Comparison of ENCODE assay signal across 11 mouse cellular contexts in the genomic region with DNA sequence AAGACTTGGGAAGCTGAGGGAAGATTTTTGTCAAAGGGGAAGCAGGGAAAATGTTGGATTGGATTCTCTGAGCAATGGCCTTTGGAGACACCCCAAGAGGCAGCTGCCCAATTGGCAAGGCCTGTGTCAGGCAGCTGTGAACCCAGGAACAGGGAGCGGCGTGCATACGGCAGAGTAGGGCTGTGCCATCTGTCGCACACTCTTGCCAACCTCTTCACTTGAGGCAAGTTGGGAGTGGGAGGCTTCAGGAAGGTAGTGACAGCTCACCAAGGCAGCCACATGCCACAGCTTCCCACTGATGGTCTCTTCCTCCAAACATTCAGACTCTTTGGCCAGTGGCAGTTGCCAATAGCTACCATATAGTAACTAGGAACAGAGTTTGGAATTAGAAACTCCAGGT.
A peak's percentile ranks its signal among the peaks of the same experiment; 100 is the strongest.
DNase-seq lines count a peak whose midpoint lies in the region; ATAC-seq lines count a peak whose summit lies in the region.
"Had no signal": no experiment of that assay in that cellular context is flagged by ENCODE, and none has a peak within 500 bp of the region (broad histone marks: within the 10 kb centered on the region; RNA-seq: fewer than 3 reads in every experiment).

No protein-coding gene starts in this region.

- H3K9me3 ChIP-seq in forebrain, embryonic 16.5 days (ENCODE audit: control insufficient read depth, low read length) = no peaks in the 10 kb centered on the region
- no peaks in the 10 kb centered on the region for H3K9me3 ChIP-seq in forebrain, embryonic 15.5 days
- H3K9me3 ChIP-seq in heart, embryonic 11.5 days (replicated peaks; ENCODE audit: control insufficient read depth, low read length) = no peaks in the 10 kb centered on the region
- H3K9me3 ChIP-seq: kidney, embryonic 15.5 days; liver, embryonic 12.5 days had no signal

- no peaks in the 10 kb centered on the region for H3K36me3 ChIP-seq in forebrain, embryonic 16.5 days (ENCODE audit: control insufficient read depth, insufficient read depth)
- H3K36me3 ChIP-seq in forebrain, embryonic 15.5 days = no peaks in the 10 kb centered on the region
- no peaks in the 10 kb centered on the region for H3K36me3 ChIP-seq in heart, embryonic 11.5 days (ENCODE audit: control insufficient read depth, insufficient read depth, low read length)
- H3K36me3 ChIP-seq: kidney, embryonic 15.5 days; liver, embryonic 12.5 days had no signal

- no peak overlapping the region for H3K4me2 ChIP-seq in forebrain, embryonic 16.5 days (ENCODE audit: low read length)
- H3K4me2 ChIP-seq in forebrain, embryonic 15.5 days (replicated peaks) = no peak overlapping the region
- H3K4me2 ChIP-seq in heart, embryonic 11.5 days = no peak overlapping the region
- H3K4me2 ChIP-seq: kidney, embryonic 15.5 days; liver, embryonic 12.5 days had no signal

- WGBS in forebrain, embryonic 16.5 days = 79% methylated on average over 4 of the region's 4 CpGs
- WGBS in forebrain, embryonic 15.5 days = 87% methylated on average over 4 of the region's 4 CpGs
- 95% methylated on average over 4 of the region's 4 CpGs for WGBS in heart, embryonic 11.5 days (ENCODE audit: insufficient replicate concordance)

- intact Hi-C loops in left cerebral cortex, postnatal 4 days (cut with DNase I) = no loop called here
- intact Hi-C loops in heart, postnatal 25 days (cut with DNase I) = no loop called here

- no peaks in the 10 kb centered on the region for H3K27me3 ChIP-seq in forebrain, embryonic 16.5 days (replicated peaks; ENCODE audit: control insufficient read depth, insufficient read depth, low read length)
- no peaks in the 10 kb centered on the region for H3K27me3 ChIP-seq in forebrain, embryonic 15.5 days
- H3K27me3 ChIP-seq in heart, embryonic 11.5 days (ENCODE audit: control insufficient read depth, insufficient read depth, low read length) = no peaks in the 10 kb centered on the region
- H3K27me3 ChIP-seq: liver, embryonic 12.5 days had no signal

- H3K4me3 ChIP-seq in forebrain, embryonic 16.5 days (replicated peaks; ENCODE audit: low read length) = no peak overlapping the region
- H3K4me3 ChIP-seq in forebrain, embryonic 15.5 days = no peak overlapping the region
- no peak overlapping the region for H3K4me3 ChIP-seq in heart, embryonic 11.5 days (ENCODE audit: low read depth, low read length)
- H3K4me3 ChIP-seq: kidney, embryonic 15.5 days; liver, embryonic 12.5 days had no signal

- ATAC-seq in forebrain, embryonic 16.5 days = peak; percentile 85
- no peak for ATAC-seq in forebrain, embryonic 15.5 days (replicated peaks)
- no peak for ATAC-seq in heart, embryonic 11.5 days (replicated peaks; ENCODE audit: insufficient number of reproducible peaks, low FRiP score, low TSS enrichment)
- ATAC-seq: liver, embryonic 12.5 days; Patski had no signal

- no peak overlapping the region for H3K27ac ChIP-seq in forebrain, embryonic 16.5 days (ENCODE audit: low read length)
- no peak overlapping the region for H3K27ac ChIP-seq in forebrain, embryonic 15.5 days (replicated peaks)
- no peak overlapping the region for H3K27ac ChIP-seq in heart, embryonic 11.5 days (ENCODE audit: low read depth, low read length)
- H3K27ac ChIP-seq: kidney, embryonic 15.5 days; liver, embryonic 12.5 days had no signal

- H3K4me1 ChIP-seq in forebrain, embryonic 16.5 days (replicated peaks; ENCODE audit: control insufficient read depth, insufficient read depth, low read length) = no peaks in the 10 kb centered on the region
- H3K4me1 ChIP-seq in forebrain, embryonic 15.5 days = no peaks in the 10 kb centered on the region
- H3K4me1 ChIP-seq in heart, embryonic 11.5 days (ENCODE audit: control insufficient read depth, insufficient read depth, low read length) = no peaks in the 10 kb centered on the region
- H3K4me1 ChIP-seq: kidney, embryonic 15.5 days; liver, embryonic 12.5 days had no signal

- H3K9ac ChIP-seq in forebrain, embryonic 16.5 days (replicated peaks; ENCODE audit: low read depth, low read length) = no peak overlapping the region
- no peak overlapping the region for H3K9ac ChIP-seq in forebrain, embryonic 15.5 days (replicated peaks)
- no peak overlapping the region for H3K9ac ChIP-seq in heart, embryonic 11.5 days (ENCODE audit: low read depth, low read length)
- H3K9ac ChIP-seq: kidney, embryonic 15.5 days; liver, embryonic 12.5 days had no signal

- DNase-seq in cerebellum, postnatal 10 days = peak; percentile 86 to 91
- peak; percentile 56 to 60 for DNase-seq in layer of hippocampus, adult 8-10 months (ENCODE audit: low spot score in 2 of 2)
- peak; percentile 82 for DNase-seq in left cerebral cortex, postnatal 4 days
- DNase-seq in kidney, postnatal 14 days = no peak
- no peak for DNase-seq in heart, postnatal 25 days (ENCODE audit: low spot score)

Comparison
In these comparisons a context has a peak if more than half of its experiments do, and no peak if none do; other contexts are left out.
1. DNase-seq: peak in cerebellum, postnatal 10 days (2 of 2), layer of hippocampus, adult 8-10 months (2 of 2) and left cerebral cortex, postnatal 4 days (single experiment); none in kidney, postnatal 14 days (single experiment) and heart, postnatal 25 days (single experiment).